Mouse (Mus musculus) adrenal gland, adult 18-20 months (tissue): ENCODE measurements around the gene Rfc5. TPM values are rescaled to one million over a fixed set of nuclear protein-coding genes. Genes with fewer than 3 reads are reported as not detected.

Experiments
- DNase-seq, 2 experiments: peaks; one replicate each; pipeline ENCODE4 v3.0.0; 2021 to 2022; ENCODE audit warnings: low spot score in 2 of 2
- total RNA-seq, 2 experiments: library from RNA; stranded (reverse); gene quantifications; 1 replicate in 1 of 2; 2 replicates in 1 of 2; pipeline ENCODE4 v1.2.3; 2021

Rfc5 gene
- total RNA-seq, 2 experiments from 2014 or later = 4.6 to 7.3 TPM

GRCm38 (mm10) chr5:117376331-117376761 is 12.5 kb downstream of the Rfc5 start:
- no peak for DNase-seq

- no peak for DNase-seq
Observed at GRCm38 (mm10) chr5:117374372-117375049, 14.3 kb downstream of the Rfc5 start.

- no peak for DNase-seq
Observed at GRCm38 (mm10) chr5:117373418-117373817, 15.4 kb downstream of the Rfc5 start.

GRCm38 (mm10) chr5:117370592-117370991 is 18.3 kb downstream of the Rfc5 start:
- DNase-seq = no peak

- DNase-seq = no peak
Observed at GRCm38 (mm10) chr5:117367206-117367605, 21.6 kb downstream of the Rfc5 start.

- DNase-seq = no peak
Observed at GRCm38 (mm10) chr5:117365904-117366561, 22.8 kb downstream of the Rfc5 start.

GRCm38 (mm10) chr5:117364821-117365220 is 24.0 kb downstream of the Rfc5 start:
- DNase-seq = no peak

- DNase-seq = peak in 1 of 2 experiments; percentile 59
Observed at GRCm38 (mm10) chr5:117363066-117363782, 25.6 kb downstream of the Rfc5 start.

- no peak for DNase-seq
Observed at GRCm38 (mm10) chr5:117361590-117361989, 27.3 kb downstream of the Rfc5 start.

- DNase-seq = peak in 1 of 2 experiments; percentile 30
Observed at GRCm38 (mm10) chr5:117360631-117361541, 28.0 kb downstream of the Rfc5 start.

- no peak for DNase-seq
Observed at GRCm38 (mm10) chr5:117360228-117360515, 28.7 kb downstream of the Rfc5 start.

- no peak for DNase-seq
Observed at GRCm38 (mm10) chr5:117359497-117360227, 29.2 kb downstream of the Rfc5 start.

- peak; percentile 67 to 71 for DNase-seq
Observed at GRCm38 (mm10) chr5:117358725-117359124, 30.1 kb downstream of the Rfc5 start.

- no peak for DNase-seq
Observed at GRCm38 (mm10) chr5:117358248-117358630, 30.6 kb downstream of the Rfc5 start.

GRCm38 (mm10) chr5:117357478-117358247 is 31.2 kb downstream of the Rfc5 start:
- peak in 1 of 2 experiments; percentile 63 for DNase-seq

- peak; percentile 90 to 95 for DNase-seq
Observed at GRCm38 (mm10) chr5:117357129-117357477, 31.7 kb downstream of the Rfc5 start, which contains the start of gene Wsb2. Wsb2 (plus strand) TSS chr5:117357304.

- DNase-seq = peak; percentile 62 to 63
Observed at GRCm38 (mm10) chr5:117356365-117357128, 32.3 kb downstream of the Rfc5 start.

- DNase-seq = no peak
Observed at GRCm38 (mm10) chr5:117355648-117356303, 33.1 kb downstream of the Rfc5 start.
